Mouse (Mus musculus) urinary bladder, adult 2 months (tissue): ENCODE results near the gene Miga1. TPM values are rescaled to one million over a fixed set of nuclear protein-coding genes. Genes with fewer than 3 reads are reported as not detected.

Source experiments
- DNase-seq: peaks from one replicate; pipeline ENCODE4 v3.0.0; 2022; ENCODE audit warnings: low spot score
- polyA plus RNA-seq: library from polyadenylated mRNA; depleted of rRNA; stranded (reverse); fragments of >200 nt; gene quantifications from 2 replicates; pipeline ENCODE4 v1.2.3, GENCODE M21; 2012; rRNA removed

Gene Miga1
- polyA plus RNA-seq, 1 experiment = 6.4 TPM

DNA sequence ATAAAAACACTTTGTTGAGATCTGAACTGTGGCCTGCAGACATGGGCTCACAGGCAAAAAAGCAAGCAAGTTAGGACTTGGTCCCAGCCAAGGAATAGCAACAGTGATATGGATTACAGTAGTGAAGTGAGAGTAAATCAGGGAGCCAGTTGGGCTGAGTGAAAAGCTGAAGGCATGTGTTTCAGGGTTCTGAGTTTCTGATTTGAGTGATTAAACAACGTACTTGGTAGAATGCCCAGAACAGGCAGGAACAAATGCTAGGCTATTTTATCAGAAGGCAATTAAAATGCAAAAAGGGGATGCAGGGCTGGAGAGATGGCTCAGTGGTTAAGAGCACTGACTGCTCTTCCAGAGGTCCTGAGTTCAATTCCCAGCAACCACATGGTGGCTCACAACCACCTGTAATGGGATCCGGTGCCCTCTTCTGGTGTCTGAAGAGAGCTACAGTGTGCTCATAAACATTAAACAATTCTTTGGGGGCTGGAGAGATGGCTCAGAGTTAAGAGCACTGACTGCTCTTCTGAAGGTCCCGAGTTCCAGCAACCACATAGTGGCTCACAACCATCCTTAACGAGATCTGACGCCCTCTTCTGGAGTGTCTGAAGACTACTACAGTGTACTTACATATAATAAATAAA, 94.8 kb downstream of the Miga1 start:
- no peak for DNase-seq

DNA sequence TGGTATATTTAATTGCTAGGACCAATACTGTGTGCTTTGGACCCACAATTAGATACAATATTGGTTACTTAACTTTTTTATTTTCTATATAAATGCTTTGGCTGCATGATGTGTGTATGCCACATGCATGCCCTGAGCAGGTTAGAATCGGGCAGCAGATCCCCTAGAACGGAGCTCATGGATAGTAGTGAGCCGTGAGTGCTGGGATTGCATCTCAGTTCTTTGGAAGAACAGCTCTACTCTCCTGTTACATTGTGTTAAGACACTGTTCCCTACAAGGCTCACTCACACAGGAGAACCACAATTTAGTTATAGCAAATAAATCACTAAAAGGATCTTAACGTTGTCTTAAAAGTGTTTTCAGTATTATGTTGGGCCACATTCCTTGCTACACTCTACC, 96.9 kb downstream of the Miga1 start:
- no peak for DNase-seq

DNA sequence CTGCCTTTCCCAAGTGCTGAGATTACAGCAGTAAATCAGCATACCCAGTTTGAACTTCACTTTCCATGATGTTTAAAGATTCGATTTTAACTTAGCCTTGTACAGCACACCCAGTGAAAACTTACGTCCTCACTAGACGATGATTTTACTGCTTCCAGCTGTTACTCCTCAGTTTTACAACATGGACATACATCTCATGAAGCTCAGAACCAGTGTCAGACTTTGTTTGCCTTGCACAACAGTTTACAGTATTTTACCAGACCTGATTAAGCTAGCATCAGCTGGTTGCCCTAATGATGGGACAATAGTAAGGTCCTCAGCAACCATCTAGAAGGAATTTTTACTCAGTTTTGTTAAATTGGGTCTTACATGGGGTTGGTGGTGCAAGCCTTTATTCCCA, 99.1 kb downstream of the Miga1 start:
- no peak for DNase-seq

DNA sequence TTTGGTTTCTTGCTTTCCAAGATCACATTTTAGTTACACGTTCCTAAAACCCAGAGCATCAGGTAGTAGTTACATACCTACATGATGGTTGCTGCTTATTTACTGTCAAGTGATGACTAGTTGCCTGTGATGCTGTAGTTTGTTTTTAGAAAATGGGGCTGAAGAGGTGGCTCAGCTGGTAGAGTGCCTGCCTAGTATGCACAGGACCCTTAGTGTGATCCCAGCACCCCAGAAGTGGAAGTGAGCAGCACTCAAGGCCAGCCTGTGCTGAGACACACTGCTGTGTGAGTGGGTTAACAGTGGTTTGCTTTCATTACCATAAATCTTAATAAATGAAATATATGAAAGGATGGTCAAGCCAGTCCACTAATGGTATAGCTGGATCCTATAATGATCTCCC, 100.6 kb downstream of the Miga1 start:
- DNase-seq = no peak

DNA sequence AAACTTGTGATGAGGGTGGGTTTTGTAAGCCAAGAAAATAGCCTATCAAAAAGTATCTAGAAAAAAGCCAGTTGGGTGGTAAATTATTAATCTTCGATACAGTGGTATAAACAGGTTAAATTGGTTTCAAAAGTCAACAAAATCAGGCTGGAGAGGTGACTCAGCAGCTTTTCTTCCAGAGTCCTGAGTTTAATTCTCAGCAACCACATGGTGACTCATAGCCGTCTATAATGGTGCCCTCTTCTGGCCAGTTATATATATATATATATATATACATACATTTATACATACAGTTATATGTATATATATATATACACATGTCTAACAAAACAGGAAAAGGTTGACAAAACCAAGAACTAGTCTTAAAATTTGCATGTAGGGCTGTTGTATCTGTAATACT, 101.4 kb downstream of the Miga1 start:
- no peak for DNase-seq

DNA sequence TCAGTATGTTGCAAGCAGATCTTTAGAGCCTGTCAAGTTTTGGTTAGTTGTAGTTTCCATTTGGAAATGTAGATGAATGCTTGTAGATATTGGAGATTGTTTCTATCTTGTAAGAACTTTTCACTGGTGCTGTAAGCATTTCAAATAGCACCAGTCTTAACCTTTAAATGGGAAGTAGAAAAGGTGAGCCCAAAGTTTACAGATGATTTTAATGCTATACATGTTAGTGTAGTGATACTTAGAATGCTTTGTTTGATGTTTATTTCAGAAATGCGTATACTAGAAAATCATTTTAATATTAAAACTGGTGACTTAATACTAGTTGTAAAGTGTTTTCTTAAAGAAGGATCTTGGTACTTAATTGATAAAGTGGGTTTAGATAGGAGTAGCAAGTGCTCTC, 104.4 kb downstream of the Miga1 start:
- no peak for DNase-seq

DNA sequence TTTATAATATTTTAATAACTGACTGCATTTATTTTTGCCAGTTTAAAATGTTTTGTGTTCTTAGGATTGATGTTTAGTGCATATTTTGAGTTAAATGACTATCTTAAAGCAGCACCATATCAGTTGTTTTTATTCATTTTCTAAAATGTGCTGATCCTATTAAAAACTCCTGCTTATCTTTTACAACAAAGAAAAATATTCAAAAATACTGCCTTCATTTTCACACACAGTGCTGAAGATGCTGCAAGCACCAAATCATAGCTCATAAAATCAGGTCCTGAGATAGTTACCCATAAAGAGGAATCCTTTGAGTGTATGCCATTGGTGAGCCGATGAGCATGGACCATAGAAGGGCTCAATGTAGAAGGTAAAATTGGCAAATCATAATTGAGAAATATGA, 105.0 kb downstream of the Miga1 start:
- DNase-seq = no peak

DNA sequence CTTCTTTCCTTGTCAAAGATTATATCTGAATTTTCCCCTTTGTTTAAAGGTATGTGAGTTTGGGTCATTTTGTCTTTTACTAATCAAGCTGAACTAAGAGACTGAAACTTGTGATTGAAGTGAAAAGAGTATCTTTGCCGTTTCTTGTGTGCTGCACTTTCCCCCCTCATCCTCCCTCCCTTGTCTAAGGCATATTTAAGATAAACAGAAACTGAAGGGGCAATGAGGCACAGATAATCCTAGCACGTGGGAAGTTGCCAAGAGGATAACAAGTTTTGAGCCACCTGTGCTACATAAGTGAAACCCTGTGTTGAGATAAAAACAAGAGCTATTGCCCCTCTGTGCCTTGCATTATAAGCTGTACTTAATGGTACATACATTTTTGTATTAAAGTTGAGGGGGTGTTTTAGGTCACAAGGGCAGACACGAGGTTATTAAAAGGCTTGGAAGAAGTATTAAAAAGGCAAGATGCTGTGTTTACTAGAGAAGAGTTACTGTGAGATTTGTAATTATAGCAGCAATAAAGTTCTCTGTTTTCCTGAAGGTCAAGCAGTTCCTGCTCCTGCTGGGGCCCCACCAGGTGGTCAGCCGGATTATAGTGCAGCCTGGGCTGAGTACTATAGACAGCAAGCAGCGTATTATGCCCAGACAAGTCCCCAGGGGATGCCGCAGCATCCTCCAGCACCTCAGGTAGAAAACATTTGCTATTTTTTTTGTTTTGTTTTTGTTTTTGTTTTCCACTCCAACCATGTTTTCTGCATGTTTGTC, 108.7 kb downstream of the Miga1 start:
- no peak for DNase-seq

DNA sequence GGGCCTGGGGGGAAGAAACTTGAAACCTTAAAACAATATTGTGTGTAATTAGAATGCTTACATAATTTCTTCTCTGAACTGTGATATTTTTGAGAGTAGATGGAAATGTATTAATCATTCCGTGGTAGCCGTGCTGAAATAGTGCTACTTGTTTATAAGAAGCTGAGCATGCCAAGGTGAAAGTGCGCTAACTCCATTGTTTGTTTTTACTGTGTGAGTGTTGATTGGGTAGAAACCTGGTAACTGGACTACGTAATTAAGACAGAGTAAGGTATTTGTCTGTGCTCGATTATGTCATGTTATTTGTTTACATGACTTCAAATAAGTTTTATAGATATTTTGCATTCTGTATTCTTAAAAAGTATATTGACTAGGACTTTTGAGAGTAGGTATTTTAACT, 110.9 kb downstream of the Miga1 start:
- no peak for DNase-seq

DNA sequence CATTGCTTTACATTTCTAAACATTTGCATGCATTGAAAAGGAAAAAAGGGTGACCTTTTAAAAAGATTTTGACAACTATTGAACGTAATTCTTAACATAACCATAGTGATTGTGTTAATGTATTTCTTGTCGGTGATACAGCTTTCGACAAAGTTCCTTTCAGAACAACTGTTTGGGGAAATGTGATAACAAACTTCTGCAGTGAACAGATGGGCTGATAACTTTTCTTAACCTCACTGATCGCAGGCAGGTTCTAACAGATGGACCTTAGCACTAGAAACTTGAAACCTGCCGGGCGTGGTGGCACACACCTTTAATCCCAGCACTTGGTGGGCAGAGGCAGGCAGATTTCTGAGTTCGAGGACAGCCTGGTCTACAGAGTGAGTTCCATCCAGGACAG, 111.4 kb downstream of the Miga1 start:
- DNase-seq = no peak

DNA sequence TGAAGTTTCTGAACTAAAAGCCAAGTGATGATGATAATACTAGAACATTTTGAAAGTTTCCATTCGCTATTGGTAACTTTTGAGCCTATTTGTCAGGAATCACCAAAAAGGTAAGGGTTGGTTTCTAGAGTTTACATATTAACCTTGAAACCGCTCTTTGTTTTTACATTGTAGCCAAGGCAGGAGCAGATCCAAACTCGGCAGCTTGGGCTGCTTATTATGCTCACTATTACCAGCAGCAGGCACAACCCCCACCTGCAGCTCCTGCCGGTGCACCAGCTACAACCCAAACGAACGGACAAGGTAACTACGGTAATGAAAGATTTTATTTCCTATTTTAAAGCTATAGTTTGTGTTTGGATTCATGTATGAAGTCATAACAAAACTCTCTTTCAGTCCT, 114.3 kb downstream of the Miga1 start:
- no peak for DNase-seq

DNA sequence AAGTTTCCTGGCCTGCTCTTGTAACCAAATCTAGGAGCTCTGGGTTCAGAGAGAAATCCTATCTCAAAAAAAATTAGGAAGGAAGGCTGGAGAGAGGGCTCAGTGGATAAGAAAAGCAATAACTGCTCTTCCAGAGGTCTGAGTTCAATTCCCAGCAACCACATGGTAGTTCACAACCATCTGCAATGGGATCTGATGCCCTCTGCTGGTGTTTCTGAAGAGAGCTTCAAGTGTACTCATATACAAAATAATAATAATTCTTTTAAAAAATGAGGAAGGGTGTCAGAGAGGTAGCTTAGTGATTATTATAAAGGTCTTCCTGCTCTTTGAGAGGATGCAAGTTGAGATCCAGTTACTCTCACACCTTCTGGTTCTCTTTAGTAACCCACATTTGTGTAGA, 115.3 kb downstream of the Miga1 start:
- no peak for DNase-seq

Other genes with a start within 250 kb of the Miga1 start
- gene Gipc2, start 174.2 kb downstream of the Miga1 start, polyA plus RNA-seq = 3.3 and 4.9 TPM in 2 replicates
- 38.7 and 39.3 TPM in 2 replicates for gene Dnajb4, start 130.1 kb downstream of the Miga1 start, polyA plus RNA-seq
- 57.6 and 74.3 TPM in 2 replicates for gene Fubp1, start 130.0 kb downstream of the Miga1 start, polyA plus RNA-seq
- 12.7 and 38.4 TPM in 2 replicates for gene Nexn, start 74.1 kb downstream of the Miga1 start, polyA plus RNA-seq
- 32.8 and 39.3 TPM in 2 replicates for gene Usp33, start 6.1 kb upstream of the Miga1 start, polyA plus RNA-seq
- gene Zzz3, start 55.1 kb upstream of the Miga1 start, polyA plus RNA-seq = 25.4 and 26.2 TPM in 2 replicates